Mouse (Mus musculus) CH12.LX (cell line): ENCODE measurements around the gene Dpp4.
A peak's percentile ranks its signal among the peaks of the same experiment; 100 is the strongest.

ENCODE experiments used
- CTCF ChIP-seq, 2 experiments: IDR thresholded peaks in 1 of 2; conservative IDR thresholded peaks in 1 of 2; 2 replicates each; pipeline ENCODE4 v1.5.1; 2011 to 2012; ENCODE audit warnings: low read depth in 2 of 2, low read length in 2 of 2, improper control_type of control experiment in 1 of 2, inconsistent platforms in 1 of 2, mild to moderate bottlenecking in 1 of 2, moderate library complexity in 1 of 2
- E2F4 ChIP-seq: IDR thresholded peaks from 2 replicates; pipeline ENCODE4 v1.6.1; 2011; ENCODE audit warnings: low read depth, low read length, improper control_type of control experiment; ENCODE audit not compliant: insufficient replicate concordance
- EP300 ChIP-seq: IDR thresholded peaks from 2 replicates; pipeline ENCODE4 v1.6.1; 2011; ENCODE audit warnings: low read length, improper control_type of control experiment
- MAX ChIP-seq: IDR thresholded peaks from 2 replicates; pipeline ENCODE4 v1.6.1; 2011; ENCODE audit warnings: low read length, improper control_type of control experiment
- NELFE ChIP-seq: IDR thresholded peaks from 2 replicates; pipeline ENCODE4 v1.6.1; 2011; ENCODE audit warnings: low read depth, low read length, improper control_type of control experiment
- POLR2A ChIP-seq: IDR thresholded peaks from 2 replicates; pipeline ENCODE4 v1.6.1; 2011; ENCODE audit warnings: low read depth, mild to moderate bottlenecking, improper control_type of control experiment, low read length
- RAD21 ChIP-seq: IDR thresholded peaks from 2 replicates; pipeline ENCODE4 v1.6.1; 2011; ENCODE audit warnings: low read depth, mild to moderate bottlenecking, low read length, improper control_type of control experiment, moderate library complexity
- TCF12 ChIP-seq: IDR thresholded peaks from 2 replicates; pipeline ENCODE4 v1.6.1; 2014; ENCODE audit warnings: low read depth, mild to moderate bottlenecking, inconsistent platforms, low read length, improper control_type of control experiment
- USF1 ChIP-seq: IDR thresholded peaks from 2 replicates; pipeline ENCODE4 v1.6.1; 2014; ENCODE audit warnings: low read depth, mild to moderate bottlenecking, inconsistent platforms, low read length, improper control_type of control experiment
- USF2 ChIP-seq: conservative IDR thresholded peaks from 2 replicates; pipeline ENCODE4 v1.6.1; 2011; ENCODE audit warnings: low read depth, low read length, improper control_type of control experiment
- ZC3H11A ChIP-seq: IDR thresholded peaks from 2 replicates; pipeline ENCODE4 v1.6.1; 2012; ENCODE audit warnings: low read depth, mild to moderate bottlenecking, inconsistent platforms, low read length, improper control_type of control experiment
- ZKSCAN1 ChIP-seq: IDR thresholded peaks from 2 replicates; pipeline ENCODE4 v1.6.1; 2012; ENCODE audit warnings: low read depth, inconsistent platforms, low read length, improper control_type of control experiment, borderline replicate concordance

GRCm38 (mm10) chr2:62344367-62344766 is 67.7 kb downstream of the Dpp4 start:
- TF ChIP-seq POLR2A (no peak), CTCF (conservative IDR thresholded peaks at IDR 0.05 in 1 of 2, IDR thresholded peaks at IDR 0.05 in 1 of 2; ENCODE audit: low read depth in 2 of 2, low read length in 2 of 2) (no peak), ZC3H11A (no peak), E2F4 (no peak), MAX (no peak), RAD21 (no peak; the same call in 1 of the 2 replicates), ZKSCAN1 (no peak), EP300 (no peak), USF2 (no peak), USF1 (no peak), TCF12 (peak; percentile 33; the same call in 1 of the 2 replicates), NELFE (no peak)
